Mouse (Mus musculus): ENCODE results near the gene Rftn1.

DNA sequence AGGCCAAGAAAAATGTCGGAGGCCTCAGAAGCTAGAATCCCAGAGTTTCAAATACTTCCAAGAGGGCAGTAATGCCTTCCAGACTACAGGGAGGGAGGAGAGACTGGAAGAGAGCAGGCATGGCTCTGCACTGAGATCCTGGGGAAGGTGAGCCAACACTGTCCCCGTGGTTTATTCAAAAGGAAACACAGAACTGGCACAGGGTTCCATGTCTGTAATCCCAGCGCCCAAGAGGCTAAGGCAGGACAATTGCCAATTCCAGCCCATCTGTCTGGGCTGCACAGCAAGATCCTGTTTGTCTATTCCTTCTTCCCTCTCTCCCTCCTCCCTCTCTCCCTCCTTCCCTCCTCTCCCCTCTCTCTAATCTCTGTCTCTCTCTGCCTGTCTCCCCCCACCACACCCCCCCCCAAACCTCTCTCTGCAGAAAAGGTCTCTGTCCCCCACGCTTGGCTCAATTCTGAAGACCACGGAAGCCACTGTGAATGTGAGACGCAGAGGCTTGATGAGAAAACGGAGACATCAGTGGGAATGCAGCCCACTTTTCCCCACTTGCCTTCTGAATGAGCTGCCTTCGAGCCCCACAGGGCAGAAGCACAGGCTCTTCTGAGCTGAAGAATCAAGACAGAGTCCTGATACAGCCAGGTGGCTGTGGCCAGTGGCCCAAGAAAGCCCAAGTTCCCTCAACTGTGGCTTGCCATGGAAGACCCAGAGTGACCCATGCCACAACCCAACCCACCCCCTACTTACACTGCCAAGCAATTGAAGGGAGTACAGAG lies 8.8 kb upstream of the Rftn1 start:
- TF ChIP-seq MAFK (IDR thresholded peaks at IDR 0.05; ENCODE audit: insufficient read depth, low read depth, low read length) (no peak), HCFC1 (IDR thresholded peaks at IDR 0.05; ENCODE audit: borderline replicate concordance, insufficient read depth, low read length) (no peak), CHD2 (IDR thresholded peaks at IDR 0.05; ENCODE audit: low read depth, low read length) (no peak)
